Mouse (Mus musculus): ENCODE measurements at regions not wholly inside any gene's neighbourhood (a gene's known extent, or its start where the extent isn't known, plus 50 kb on each side); places are given as distances from the start of the nearest gene placed in this dataset.
"Not testable (repeated sequence)": the region's sequence is repeated elsewhere in the genome, so short reads cannot be mapped to it uniquely, and the experiment has no call there.

DNA sequence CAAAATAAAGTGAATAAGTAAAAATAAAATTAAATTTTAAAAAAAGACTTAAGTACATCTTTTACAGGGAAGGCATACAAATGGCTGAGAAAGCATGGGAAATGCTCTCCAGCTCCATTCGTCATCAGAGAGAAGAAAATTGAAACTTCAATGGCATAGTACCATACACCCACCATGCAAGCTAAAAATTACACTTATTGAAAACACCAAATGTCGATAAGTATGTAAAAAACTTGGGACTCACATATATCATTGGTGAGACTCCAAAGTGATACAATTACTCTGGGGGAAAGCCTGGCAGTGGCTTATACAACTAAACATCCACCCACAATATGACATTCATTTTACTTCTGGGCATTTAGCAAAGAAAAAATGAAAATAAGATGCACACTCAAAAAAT lies 1025.7 kb downstream of the Poteg start:
- WGBS: 83% methylated on average over 2 of the region's 2 CpGs
- no peak for ATAC-seq (ENCODE audit: insufficient number of reproducible peaks, low FRiP score, low TSS enrichment, low read depth)
- Histone ChIP-seq H3K36me3 (no peaks in the 10 kb centered on the region), H3K4me2 (no peak overlapping the region), H3K4me3 (no peak overlapping the region), H3K4me1 (no peaks in the 10 kb centered on the region), H3K9me3 (no peaks in the 10 kb centered on the region), H3K27ac (no peak overlapping the region), H3K27me3 (no peaks in the 10 kb centered on the region), H3K9ac (no peak overlapping the region)

DNA sequence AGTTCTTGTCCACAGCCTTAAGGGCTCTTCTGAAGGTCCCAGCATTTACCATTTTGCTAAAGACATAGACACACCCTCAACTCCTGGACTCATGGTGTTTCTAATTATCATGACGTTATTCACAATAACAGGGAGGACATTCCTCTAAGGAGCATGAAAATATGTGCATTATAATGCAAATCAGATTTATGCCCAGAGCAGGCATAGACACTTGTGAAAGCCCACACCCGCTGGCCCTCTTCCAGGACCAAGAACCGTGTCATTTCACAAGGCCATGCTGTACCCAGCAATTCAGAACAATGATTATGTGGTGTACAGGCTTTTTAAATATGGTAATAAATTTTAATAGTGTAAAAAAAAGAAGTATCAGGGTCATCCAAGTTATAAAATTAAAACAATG lies 1040.4 kb downstream of the Poteg start:
- Histone ChIP-seq H3K9me3 (no peaks in the 10 kb centered on the region), H3K27me3 (no peaks in the 10 kb centered on the region), H3K4me3 (no peak overlapping the region), H3K27ac (no peak overlapping the region), H3K4me2 (no peak overlapping the region), H3K36me3 (no peaks in the 10 kb centered on the region), H3K9ac (no peak overlapping the region), H3K4me1 (no peaks in the 10 kb centered on the region)
- 53% methylated on average over 3 of the region's 3 CpGs for WGBS
- ATAC-seq (ENCODE audit: insufficient number of reproducible peaks, low FRiP score, low TSS enrichment, low read depth): no peak; the same call in 1 of the 2 replicates

DNA sequence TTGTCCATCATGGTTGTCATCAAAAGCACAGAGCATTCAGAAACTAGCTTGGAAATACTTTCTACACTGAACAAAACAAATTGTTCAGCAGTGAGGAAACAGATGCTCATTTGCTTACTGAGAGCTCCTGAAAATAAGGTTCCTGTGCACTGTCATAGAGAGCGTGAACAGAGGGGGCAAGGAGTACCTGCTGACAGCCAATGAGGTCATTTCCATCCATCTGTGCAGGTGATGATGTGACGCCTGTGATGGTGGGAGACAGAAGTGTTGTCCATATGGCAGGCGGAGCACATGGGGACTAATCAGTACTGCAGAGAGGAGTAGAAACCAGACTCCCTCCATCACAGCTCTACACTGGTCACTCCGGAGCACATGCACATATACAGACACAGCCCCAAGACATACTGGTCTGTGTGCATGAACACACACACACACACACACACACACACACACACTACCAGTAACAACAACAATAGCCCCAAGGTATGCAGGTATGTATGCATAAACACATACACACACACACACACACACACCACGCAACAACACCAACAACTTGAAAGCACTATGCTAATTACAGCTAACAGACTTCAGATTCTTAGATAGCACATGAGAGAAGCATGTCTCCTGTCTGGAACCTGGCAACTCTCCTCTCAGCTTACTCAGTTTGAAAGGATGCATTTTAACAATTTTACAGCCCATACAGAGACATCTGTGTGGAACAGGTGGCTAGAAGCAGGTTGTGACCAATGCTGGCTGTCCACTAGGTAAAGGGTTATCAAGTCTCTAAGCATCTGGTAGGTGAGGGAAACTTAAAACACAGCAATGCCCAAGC lies 1056.2 kb downstream of the Poteg start:
- H3K27ac ChIP-seq: no peak overlapping the region
- no peaks in the 10 kb centered on the region for H3K36me3 ChIP-seq
- ATAC-seq (ENCODE audit: insufficient number of reproducible peaks, low FRiP score, low TSS enrichment, low read depth): no peak
- H3K9me3 ChIP-seq: no peaks in the 10 kb centered on the region
- H3K27me3 ChIP-seq: no peaks in the 10 kb centered on the region
- H3K4me2 ChIP-seq: no peak overlapping the region
- no peak overlapping the region for H3K4me3 ChIP-seq
- 80% methylated on average over 5 of the region's 5 CpGs for WGBS
- H3K9ac ChIP-seq: no peak overlapping the region
- no peaks in the 10 kb centered on the region for H3K4me1 ChIP-seq

DNA sequence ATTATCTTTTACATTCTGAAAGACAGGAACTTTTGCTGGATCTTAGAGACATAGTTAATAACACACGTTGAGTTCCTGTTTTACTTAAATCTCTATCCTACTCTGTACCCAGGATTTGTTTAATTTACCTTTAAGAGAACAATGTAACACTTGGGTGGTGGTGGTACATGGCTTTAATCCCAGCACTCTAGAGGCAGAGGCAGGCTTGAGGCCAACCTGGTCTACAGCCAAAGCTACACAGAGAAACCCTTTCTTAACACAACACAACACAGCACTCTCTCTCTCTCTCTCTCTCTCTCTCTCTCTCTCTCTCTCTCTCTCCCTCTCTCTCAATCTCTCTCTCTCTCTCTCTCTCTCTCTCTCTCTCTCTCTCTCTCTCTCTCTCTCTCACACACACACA lies 1076.0 kb downstream of the Poteg start:
- H3K27me3 ChIP-seq; ATAC-seq (ENCODE audit: insufficient number of reproducible peaks, low FRiP score, low TSS enrichment, low read depth); H3K4me1 ChIP-seq; H3K9me3 ChIP-seq; H3K27ac ChIP-seq; H3K9ac ChIP-seq; H3K4me3 ChIP-seq; H3K4me2 ChIP-seq; H3K36me3 ChIP-seq: not testable (repeated sequence)
- whole genome bisulfite sequencing: 68% methylated on average over 1 of the region's 1 CpGs

DNA sequence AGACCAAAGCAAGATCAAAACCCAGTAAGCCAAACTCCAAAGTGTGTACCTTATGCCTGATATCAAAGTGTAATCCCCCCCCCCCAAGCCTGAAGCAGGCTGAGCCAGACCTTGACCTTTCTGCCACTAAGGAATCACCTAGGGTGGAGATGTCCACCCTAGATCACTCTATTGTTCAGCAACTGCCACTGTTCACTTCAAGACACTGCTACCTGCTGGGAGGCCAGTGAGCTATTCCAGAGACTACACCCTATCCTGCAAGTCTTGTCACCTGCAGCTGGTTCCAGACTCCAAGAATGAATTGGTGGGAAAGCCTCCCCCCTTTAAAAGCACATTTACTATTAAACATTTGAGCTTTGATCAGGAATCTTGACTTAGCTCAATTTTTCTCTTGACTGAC lies 1099.8 kb downstream of the Poteg start:
- H3K27me3 ChIP-seq: no peaks in the 10 kb centered on the region
- no peak overlapping the region for H3K4me2 ChIP-seq
- no peak for ATAC-seq (ENCODE audit: insufficient number of reproducible peaks, low FRiP score, low TSS enrichment, low read depth)
- no peak overlapping the region for H3K27ac ChIP-seq
- H3K9me3 ChIP-seq: no peaks in the 10 kb centered on the region
- H3K4me3 ChIP-seq: no peak overlapping the region
- no peak overlapping the region for H3K9ac ChIP-seq
- H3K36me3 ChIP-seq: no peaks in the 10 kb centered on the region
- no peaks in the 10 kb centered on the region for H3K4me1 ChIP-seq

DNA sequence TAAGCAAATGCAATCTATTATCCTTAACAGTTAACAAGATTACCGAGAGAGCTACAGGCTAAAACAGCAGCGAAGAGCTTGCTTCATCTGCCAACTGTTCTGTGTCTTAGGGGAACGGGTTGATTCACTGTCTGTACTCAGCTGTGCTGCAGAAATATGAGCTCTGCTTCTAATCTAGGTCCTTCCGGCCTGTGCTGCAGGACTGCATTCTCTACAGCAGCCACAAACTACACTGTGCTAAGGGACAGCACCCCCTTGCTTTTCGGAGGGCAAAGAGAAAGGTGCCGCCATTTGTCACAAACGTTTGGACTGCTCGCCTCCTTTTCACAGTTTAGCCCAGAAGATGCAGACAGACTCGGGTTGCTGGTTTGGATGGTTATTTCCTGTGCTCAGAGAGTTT lies 1112.4 kb downstream of the Poteg start:
- no peak overlapping the region for H3K27ac ChIP-seq
- H3K9me3 ChIP-seq: no peaks in the 10 kb centered on the region
- H3K4me3 ChIP-seq: no peak overlapping the region
- H3K4me2 ChIP-seq: no peak overlapping the region
- WGBS: 36% methylated on average over 9 of the region's 9 CpGs
- H3K4me1 ChIP-seq: 0 out of 2 replicates have a peak, but pooled peaks cover 3% of the 10 kb centered on the region
- H3K27me3 ChIP-seq: no peaks in the 10 kb centered on the region
- H3K36me3 ChIP-seq: no peaks in the 10 kb centered on the region
- H3K9ac ChIP-seq: no peak overlapping the region
- ATAC-seq (ENCODE audit: insufficient number of reproducible peaks, low FRiP score, low TSS enrichment, low read depth): no peak

DNA sequence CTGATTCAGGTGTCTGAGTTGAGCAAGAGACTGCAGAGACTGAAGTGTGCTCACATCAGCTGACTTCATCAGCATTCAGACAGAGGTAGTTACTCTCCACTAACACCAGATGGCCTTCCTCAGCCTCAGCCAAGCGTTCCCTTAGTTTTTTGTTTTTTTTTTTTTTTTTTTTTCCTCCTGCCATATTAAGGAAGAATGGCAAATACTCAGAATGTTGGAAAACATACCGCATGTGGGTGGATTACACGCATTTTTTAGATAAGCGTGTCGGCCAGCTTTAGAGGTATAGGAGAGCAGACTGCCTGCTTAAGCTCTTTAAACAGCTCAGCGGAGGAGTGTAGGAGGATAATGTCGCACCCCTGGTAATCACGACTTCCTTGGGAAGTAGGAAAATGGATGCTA lies 1131.8 kb downstream of the Poteg start:
- WGBS: 45% methylated on average over 8 of the region's 8 CpGs
- H3K4me3 ChIP-seq: no peak overlapping the region
- no peaks in the 10 kb centered on the region for H3K9me3 ChIP-seq
- H3K9ac ChIP-seq: no peak overlapping the region
- no peaks in the 10 kb centered on the region for H3K36me3 ChIP-seq
- no peak overlapping the region for H3K4me2 ChIP-seq
- no peak overlapping the region for H3K27ac ChIP-seq
- H3K4me1 ChIP-seq: no peaks in the 10 kb centered on the region
- no peaks in the 10 kb centered on the region for H3K27me3 ChIP-seq
- ATAC-seq (ENCODE audit: insufficient number of reproducible peaks, low FRiP score, low TSS enrichment, low read depth): no peak

DNA sequence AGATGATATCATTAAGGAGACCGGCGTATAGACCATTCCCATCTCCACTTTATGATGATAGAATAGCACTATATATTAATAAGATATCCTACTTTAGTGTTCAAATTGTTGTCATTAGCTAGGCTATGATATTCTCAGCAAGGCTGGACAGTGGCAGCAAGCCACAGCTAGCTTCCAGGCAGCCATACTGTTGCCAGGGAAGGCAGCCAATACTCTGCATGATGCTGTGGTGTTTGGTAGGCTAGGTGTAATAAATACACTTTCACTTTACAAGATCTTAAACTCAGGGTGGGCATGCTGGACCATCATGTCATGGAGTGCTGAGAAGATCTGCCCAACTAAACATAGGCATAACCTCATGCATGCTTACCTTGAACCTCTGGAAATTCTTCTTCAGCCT lies 1133.4 kb downstream of the Poteg start:
- WGBS: 97% methylated on average over 2 of the region's 2 CpGs
- Histone ChIP-seq H3K27ac (no peak overlapping the region), H3K4me2 (no peak overlapping the region), H3K4me3 (no peak overlapping the region), H3K9me3 (no peaks in the 10 kb centered on the region), H3K4me1 (no peaks in the 10 kb centered on the region), H3K9ac (no peak overlapping the region), H3K36me3 (no peaks in the 10 kb centered on the region), H3K27me3 (no peaks in the 10 kb centered on the region)
- ATAC-seq (ENCODE audit: insufficient number of reproducible peaks, low FRiP score, low TSS enrichment, low read depth): no peak

DNA sequence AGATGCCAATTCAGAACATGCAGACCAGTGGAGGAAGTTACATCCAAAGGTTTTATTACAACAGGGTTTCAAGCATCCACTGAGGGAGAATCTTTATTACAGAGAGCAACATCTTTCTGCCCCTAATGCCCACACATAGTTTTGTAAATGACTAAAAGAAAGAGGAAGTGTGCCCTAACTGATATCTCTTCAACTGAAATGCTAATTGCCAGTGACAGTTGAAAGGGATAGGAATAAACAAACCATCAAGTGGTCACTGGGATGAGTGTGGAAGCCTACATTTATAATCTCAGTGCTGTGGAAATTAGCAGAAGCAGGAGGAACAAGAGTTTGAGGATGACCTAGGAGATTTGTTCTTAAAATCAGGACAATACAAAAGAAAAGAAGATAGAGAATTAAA lies 1142.5 kb downstream of the Poteg start:
- Histone ChIP-seq H3K36me3 (no peaks in the 10 kb centered on the region), H3K27me3 (no peaks in the 10 kb centered on the region)

DNA sequence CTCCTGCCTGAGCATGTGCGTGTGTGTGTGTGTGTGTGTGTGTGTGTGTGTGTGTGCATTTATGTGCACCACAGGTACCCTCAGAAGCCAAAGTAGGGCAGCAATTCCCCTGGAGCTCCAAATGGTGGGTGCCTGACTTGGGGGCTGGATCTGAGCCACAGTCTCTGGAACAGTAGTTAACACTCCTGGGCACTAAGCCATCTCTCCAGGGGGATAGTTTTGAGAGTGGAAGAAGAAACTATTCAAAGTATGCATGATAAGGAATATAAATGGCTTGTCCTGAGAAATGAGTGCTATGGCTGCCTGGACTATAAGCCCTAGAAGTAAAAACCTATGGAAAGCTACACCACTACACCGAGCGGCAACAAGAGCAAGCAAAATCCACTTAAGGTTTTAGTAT lies 1145.8 kb downstream of the Poteg start:
- WGBS: 64% methylated on average over 3 of the region's 3 CpGs
- Histone ChIP-seq H3K27ac (no peak overlapping the region), H3K4me1 (no peaks in the 10 kb centered on the region; the same call in 1 of the 2 replicates), H3K9me3 (no peaks in the 10 kb centered on the region), H3K4me3 (no peak overlapping the region), H3K36me3 (no peaks in the 10 kb centered on the region), H3K4me2 (no peak overlapping the region), H3K27me3 (no peaks in the 10 kb centered on the region), H3K9ac (no peak overlapping the region)
- ATAC-seq (ENCODE audit: insufficient number of reproducible peaks, low FRiP score, low TSS enrichment, low read depth): no peak

More for the DNA sequence above, 1142.5 kb downstream of the Poteg start:
- H3K9ac ChIP-seq: no peak overlapping the region
- no peak overlapping the region for H3K4me2 ChIP-seq
- H3K27ac ChIP-seq: no peak overlapping the region
- no peaks in the 10 kb centered on the region; the same call in 1 of the 2 replicates for H3K4me1 ChIP-seq
- no peaks in the 10 kb centered on the region for H3K9me3 ChIP-seq
- no peak overlapping the region for H3K4me3 ChIP-seq
- no peak for ATAC-seq (ENCODE audit: insufficient number of reproducible peaks, low FRiP score, low TSS enrichment, low read depth)

DNA sequence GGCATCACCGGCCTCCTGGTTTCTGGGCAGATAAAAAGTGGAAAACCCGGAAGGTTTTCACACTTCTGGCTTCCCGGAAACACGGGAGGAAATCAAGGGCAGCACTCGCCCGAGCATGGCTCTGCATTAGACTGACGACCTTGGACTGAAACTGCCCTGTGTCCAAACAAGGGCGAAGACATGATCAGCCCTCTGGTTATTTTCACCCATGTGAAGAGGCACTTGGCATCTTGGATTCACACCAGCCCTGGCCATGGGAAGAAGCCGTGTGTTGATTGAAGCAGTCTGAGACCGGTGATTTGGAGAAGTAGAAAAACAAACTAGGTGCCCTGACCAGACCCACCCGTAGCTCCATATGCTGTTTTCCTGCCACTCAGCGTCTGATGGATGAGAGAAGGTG lies 1146.7 kb downstream of the Poteg start:
- Histone ChIP-seq H3K36me3 (no peaks in the 10 kb centered on the region), H3K9me3 (no peaks in the 10 kb centered on the region), H3K4me3 (no peak overlapping the region), H3K27ac (no peak overlapping the region), H3K9ac (no peak overlapping the region), H3K4me2 (no peak overlapping the region), H3K4me1 (no peaks in the 10 kb centered on the region; the same call in 1 of the 2 replicates), H3K27me3 (no peaks in the 10 kb centered on the region)
- WGBS: 50% methylated on average over 12 of the region's 12 CpGs
- ATAC-seq (ENCODE audit: insufficient number of reproducible peaks, low FRiP score, low TSS enrichment, low read depth): no peak

DNA sequence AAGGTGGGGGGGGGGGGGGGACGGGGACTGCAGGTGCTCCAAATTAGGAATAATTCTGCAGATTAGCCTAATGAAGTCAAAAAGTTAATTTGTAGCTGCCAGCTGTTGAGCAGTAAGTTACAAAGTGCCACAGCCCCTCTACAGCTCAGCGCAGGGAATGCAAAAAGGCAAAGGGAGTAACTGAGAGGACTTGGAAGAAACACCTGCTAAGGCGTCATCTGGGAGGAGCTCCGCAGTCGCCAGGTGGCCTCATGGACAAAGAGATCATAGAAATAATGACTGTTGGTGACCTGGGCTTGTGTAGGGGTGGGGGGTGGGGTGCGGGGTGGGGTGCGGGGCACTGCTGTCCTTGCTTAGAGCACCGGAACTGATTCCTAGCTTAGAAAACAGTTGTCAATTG lies 1147.1 kb downstream of the Poteg start:
- WGBS: 27% methylated on average over 8 of the region's 8 CpGs

DNA sequence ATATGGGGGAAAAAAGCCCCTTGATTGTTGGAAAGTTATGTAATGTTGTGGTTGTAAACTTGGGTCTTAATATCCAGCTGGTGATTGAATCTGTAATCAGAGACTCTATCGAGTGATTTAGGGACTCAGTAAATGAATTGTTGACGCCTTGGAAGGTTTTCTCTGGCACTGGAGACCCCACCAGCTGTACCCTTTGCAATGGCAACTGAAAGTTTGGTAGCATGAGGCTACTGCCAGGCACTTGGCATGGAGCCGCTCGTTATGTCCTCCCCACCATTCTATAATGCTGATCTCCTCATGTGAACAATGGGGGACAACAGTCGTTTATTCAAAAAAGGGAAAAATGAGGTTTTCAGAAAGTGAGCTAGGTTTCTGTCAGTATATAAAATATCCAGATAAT lies 1148.4 kb downstream of the Poteg start:
- no peak for ATAC-seq (ENCODE audit: insufficient number of reproducible peaks, low FRiP score, low TSS enrichment, low read depth)
- H3K4me2 ChIP-seq: no peak overlapping the region

More for the DNA sequence above, 1147.1 kb downstream of the Poteg start:
- Histone ChIP-seq H3K36me3 (no peaks in the 10 kb centered on the region), H3K9ac (no peak overlapping the region), H3K9me3 (no peaks in the 10 kb centered on the region), H3K4me3 (no peak overlapping the region), H3K27me3 (no peaks in the 10 kb centered on the region), H3K4me2 (no peak overlapping the region), H3K4me1 (no peaks in the 10 kb centered on the region; the same call in 1 of the 2 replicates), H3K27ac (no peak overlapping the region)
- no peak for ATAC-seq (ENCODE audit: insufficient number of reproducible peaks, low FRiP score, low TSS enrichment, low read depth)

More for the DNA sequence above, 1148.4 kb downstream of the Poteg start:
- WGBS: 74% methylated on average over 5 of the region's 5 CpGs
- H3K36me3 ChIP-seq: no peaks in the 10 kb centered on the region
- no peaks in the 10 kb centered on the region for H3K9me3 ChIP-seq
- no peak overlapping the region for H3K9ac ChIP-seq
- H3K27ac ChIP-seq: no peak overlapping the region
- no peak overlapping the region for H3K4me3 ChIP-seq
- H3K4me1 ChIP-seq: no peaks in the 10 kb centered on the region; the same call in 1 of the 2 replicates
- H3K27me3 ChIP-seq: no peaks in the 10 kb centered on the region

Data from limb, embryonic 15.5 days (tissue).